In genomic region chr2:58324118-58324901, GRCm38 (mm10) we compare ENCODE assay signal across 8 mouse cellular contexts. TPM values are rescaled to one million over a fixed set of nuclear protein-coding genes. Genes with fewer than 3 reads are reported as not detected.
DNase-seq lines count a peak whose midpoint lies in the region; ATAC-seq and TF ChIP-seq lines count a peak whose summit lies in the region.

No protein-coding gene starts in this region.

- peak; percentile 58 for ATAC-seq in activated CD4-positive, CD25-positive, alpha-beta regulatory T cell, adult 4 months
- peak; percentile 64; the same call in 1 of the 2 replicates for ATAC-seq in lung, embryonic 15.5 days (ENCODE audit: borderline replicate concordance, extremely low read depth, low FRiP score, low TSS enrichment)

- H3K27ac ChIP-seq in lung, embryonic 15.5 days = no peak overlapping the region
- peak overlapping the region; percentile 53; the same call in 1 of the 2 replicates for H3K27ac ChIP-seq in olfactory bulb, adult 2 months (ENCODE audit: insufficient read depth, low read depth, low read length)

- H3K27me3 ChIP-seq in lung, embryonic 15.5 days = no peaks in the 10 kb centered on the region

- 15% methylated on average over 23 of the region's 23 CpGs for WGBS in lung, embryonic 15.5 days
- WGBS in olfactory bulb, adult 2 months = 14% methylated on average over 23 of the region's 23 CpGs

- DNase-seq in B cell, adult 2 months = peak; percentile 60
- DNase-seq in embryo, embryonic 10 days (ENCODE audit: low spot score) = peak; percentile 74
- DNase-seq in heart, postnatal 10 days = peak; percentile 4 to 31
- peak; percentile 78 to 87 for DNase-seq in layer of hippocampus, postnatal 14 days (ENCODE audit: low spot score in 2 of 2)
- DNase-seq in thymus, postnatal 36 days = peak; percentile 27 to 48

- peak overlapping the region; percentile 70 for H3K4me2 ChIP-seq in lung, embryonic 15.5 days

- peak overlapping the region; percentile 34 for H3K9ac ChIP-seq in lung, embryonic 15.5 days

- H3K4me1 ChIP-seq in lung, embryonic 15.5 days = no peaks in the 10 kb centered on the region
- peaks cover 9% of the 10 kb centered on the region for H3K4me1 ChIP-seq in olfactory bulb, adult 2 months (ENCODE audit: control insufficient read depth, insufficient read depth, low read length)

- no peak; the same call in 1 of the 2 replicates for TF ChIP-seq CTCF in olfactory bulb, adult 2 months (IDR thresholded peaks at IDR 0.05; ENCODE audit: insufficient read depth, low read depth, low read length)

- H3K36me3 ChIP-seq in lung, embryonic 15.5 days = no peaks in the 10 kb centered on the region

- TF ChIP-seq POLR2A in olfactory bulb, adult 2 months (IDR thresholded peaks at IDR 0.05; ENCODE audit: insufficient read depth, low read depth, low read length) = no peak

- no peaks in the 10 kb centered on the region for H3K9me3 ChIP-seq in lung, embryonic 15.5 days

- H3K4me3 ChIP-seq in lung, embryonic 15.5 days = peak overlapping the region; percentile 37
- 0 out of 2 replicates have a peak overlapping the region, but pooled peaks have one; percentile 1 for H3K4me3 ChIP-seq in olfactory bulb, adult 2 months (ENCODE audit: insufficient read depth, low read depth, low read length)

- intact Hi-C loops in heart, postnatal 10 days (cut with DNase I) = loop anchor here (1.0 kb wide), 1 partner anchor 269 kb away; no protein-coding TSS in a partner anchor

RNA-seq across cellular contexts. Expression of gene Acvr1c, which starts 33.4 kb away (rescaled TPM):
- under 1 TPM; 0.24 to 0.87 TPM for polyA plus RNA-seq in activated CD4-positive, CD25-positive, alpha-beta regulatory T cell, adult 4 months (2017; shearing (Covaris generic))
- 1 to 10 TPM; 1.7 to 4.5 TPM for total RNA-seq in heart, postnatal 10 days (2021)
- total RNA-seq in layer of hippocampus, postnatal 14 days (2021) = 1 to 10 TPM; 6.9 to 7.4 TPM
- polyA plus RNA-seq in lung, embryonic 15.5 days (2015; fragmentation: Nextera tagmentation; extraction: Ambion mirVana) = 1.4 and 1.6 TPM in 2 replicates
- polyA plus RNA-seq in olfactory bulb, adult 2 months (2012; ENCODE audit: insufficient read depth, insufficient read length, low replicate concordance, missing spikeins) = not detected in 2 replicates

Comparison
In these comparisons a context has a peak if more than half of its experiments do, and no peak if none do; other contexts are left out.
1. DNase-seq: peak in every context shown above with its lines; median percentile 82 in layer of hippocampus, postnatal 14 days; 74 in embryo, embryonic 10 days; 60 in B cell, adult 2 months; 38 in thymus, postnatal 36 days; 18 in heart, postnatal 10 days.